Mouse (Mus musculus): ENCODE results near the gene Olfr153.

GRCm38 (mm10) chr2:87534826-87535225 is 3.2 kb downstream of the Olfr153 start:
- TF ChIP-seq USF1 (IDR thresholded peaks at IDR 0.05; ENCODE audit: low read depth) (no peak), CTCF (IDR thresholded peaks at IDR 0.05; ENCODE audit: control insufficient read depth, insufficient read depth, insufficient read length) (no peak), MYOD1 (IDR thresholded peaks at IDR 0.05; ENCODE audit: control insufficient read depth, insufficient read length, low read depth) (no peak)
